Mouse (Mus musculus): ENCODE measurements around the gene Sertad1. TPM values are rescaled to one million over a fixed set of nuclear protein-coding genes. Genes with fewer than 3 reads are reported as not detected.
"Not testable (repeated sequence)": the region's sequence is repeated elsewhere in the genome, so short reads cannot be mapped to it uniquely, and the experiment has no call there.

The Sertad1 gene
- total and polyA plus RNA-seq, 3 experiments = 18.5 to 62.3 (median 56.9) TPM

GRCm38 (mm10) chr7:27490543-27491329 is 4.0 kb downstream of the Sertad1 start:
- peaks cover 67% of the 10 kb centered on the region for H3K4me1 ChIP-seq (ENCODE audit: insufficient read depth, low read depth, low read length)
- TF ChIP-seq TAL1 (conservative IDR thresholded peaks at IDR 0.05; ENCODE audit: low read depth, low read length) (no peak), GATA1 (IDR thresholded peaks at IDR 0.05; ENCODE audit: borderline replicate concordance, low read length) (no peak), GATA2 (IDR thresholded peaks at IDR 0.05; ENCODE audit: borderline replicate concordance, low read depth, low read length) (no peak), POLR2AphosphoS5 (IDR thresholded peaks at IDR 0.05; ENCODE audit: insufficient replicate concordance, low read depth, low read length) (no peak), CTCF (IDR thresholded peaks at IDR 0.05; ENCODE audit: low read depth, low read length) (peak; percentile 63; the same call in 1 of the 2 replicates)
- ATAC-seq (ENCODE audit: extremely low read depth, insufficient number of reproducible peaks, low FRiP score, poor library complexity, severe bottlenecking) = peak; percentile 73

GRCm38 (mm10) chr7:27491856-27492255 is 5.1 kb downstream of the Sertad1 start:
- peak overlapping the region; percentile 16; the same call in 1 of the 2 replicates for H3K4me3 ChIP-seq (ENCODE audit: low read depth, low read length)
- DNase-seq (ENCODE audit: low spot score) = no peak
- ATAC-seq (ENCODE audit: extremely low read depth, insufficient number of reproducible peaks, low FRiP score, poor library complexity, severe bottlenecking) = no peak
- no peaks in the 10 kb centered on the region for H3K9me3 ChIP-seq (replicated peaks)
- no peaks in the 10 kb centered on the region; the same call in 1 of the 2 replicates for H3K27me3 ChIP-seq (ENCODE audit: insufficient read depth, low read length)
- TF ChIP-seq POLR2AphosphoS5 (IDR thresholded peaks at IDR 0.05; ENCODE audit: insufficient replicate concordance, low read depth, low read length) (no peak), TAL1 (conservative IDR thresholded peaks at IDR 0.05; ENCODE audit: low read depth, low read length) (no peak)
- peaks cover 66% of the 10 kb centered on the region for H3K4me1 ChIP-seq (ENCODE audit: insufficient read depth, low read depth, low read length)
- peaks cover 33% of the 10 kb centered on the region for H3K36me3 ChIP-seq (replicated peaks)

More at GRCm38 (mm10) chr7:27490543-27491329, 4.0 kb downstream of the Sertad1 start:
- no peaks in the 10 kb centered on the region for H3K9me3 ChIP-seq (replicated peaks)
- H3K4me3 ChIP-seq (ENCODE audit: low read depth, low read length) = peak overlapping the region; percentile 71
- DNase-seq (ENCODE audit: low spot score) = peak; percentile 94
- H3K36me3 ChIP-seq (replicated peaks) = peaks cover 33% of the 10 kb centered on the region
- no peaks in the 10 kb centered on the region for H3K27me3 ChIP-seq (ENCODE audit: insufficient read depth, low read length)

- no peak for DNase-seq (ENCODE audit: low spot score)
- peaks cover 64% of the 10 kb centered on the region for H3K4me1 ChIP-seq (ENCODE audit: insufficient read depth, low read depth, low read length)
- H3K9me3 ChIP-seq (replicated peaks) = no peaks in the 10 kb centered on the region
- no peak overlapping the region for H3K4me3 ChIP-seq (ENCODE audit: low read depth, low read length)
- H3K36me3 ChIP-seq (replicated peaks) = peaks cover 33% of the 10 kb centered on the region
- TF ChIP-seq CTCF (IDR thresholded peaks at IDR 0.05; ENCODE audit: low read depth, low read length) (no peak), GATA2 (IDR thresholded peaks at IDR 0.05; ENCODE audit: borderline replicate concordance, low read depth, low read length) (no peak), POLR2AphosphoS5 (IDR thresholded peaks at IDR 0.05; ENCODE audit: insufficient replicate concordance, low read depth, low read length) (no peak), GATA1 (IDR thresholded peaks at IDR 0.05; ENCODE audit: borderline replicate concordance, low read length) (no peak), TAL1 (conservative IDR thresholded peaks at IDR 0.05; ENCODE audit: low read depth, low read length) (no peak)
- no peaks in the 10 kb centered on the region; the same call in 1 of the 2 replicates for H3K27me3 ChIP-seq (ENCODE audit: insufficient read depth, low read length)
- no peak for ATAC-seq (ENCODE audit: extremely low read depth, insufficient number of reproducible peaks, low FRiP score, poor library complexity, severe bottlenecking)
These were observed 6.3 kb downstream of the Sertad1 start for GRCm38 (mm10) chr7:27493022-27493421.

- Histone ChIP-seq H3K4me3 (ENCODE audit: low read depth, low read length) (no peak overlapping the region), H3K9me3 (replicated peaks) (no peaks in the 10 kb centered on the region), H3K36me3 (replicated peaks) (peaks cover 29% of the 10 kb centered on the region), H3K4me1 (ENCODE audit: insufficient read depth, low read depth, low read length) (peaks cover 60% of the 10 kb centered on the region), H3K27me3 (ENCODE audit: insufficient read depth, low read length) (no peaks in the 10 kb centered on the region; the same call in 1 of the 2 replicates)
- no peak for DNase-seq (ENCODE audit: low spot score)
- no peak for ATAC-seq (ENCODE audit: extremely low read depth, insufficient number of reproducible peaks, low FRiP score, poor library complexity, severe bottlenecking)
- TF ChIP-seq CTCF (IDR thresholded peaks at IDR 0.05; ENCODE audit: low read depth, low read length) (no peak), POLR2AphosphoS5 (IDR thresholded peaks at IDR 0.05; ENCODE audit: insufficient replicate concordance, low read depth, low read length) (no peak), TAL1 (conservative IDR thresholded peaks at IDR 0.05; ENCODE audit: low read depth, low read length) (no peak), GATA2 (IDR thresholded peaks at IDR 0.05; ENCODE audit: borderline replicate concordance, low read depth, low read length) (no peak), GATA1 (IDR thresholded peaks at IDR 0.05; ENCODE audit: borderline replicate concordance, low read length) (no peak)
These were observed 6.7 kb downstream of the Sertad1 start for GRCm38 (mm10) chr7:27493450-27493849.

GRCm38 (mm10) chr7:27494659-27495367 is 8.1 kb downstream of the Sertad1 start:
- peaks cover 47% of the 10 kb centered on the region for H3K4me1 ChIP-seq (ENCODE audit: insufficient read depth, low read depth, low read length)
- not testable (repeated sequence) for H3K9me3 ChIP-seq (replicated peaks); ATAC-seq (ENCODE audit: extremely low read depth, insufficient number of reproducible peaks, low FRiP score, poor library complexity, severe bottlenecking)

GRCm38 (mm10) chr7:27499036-27499435 is 12.3 kb downstream of the Sertad1 start, which contains the start of gene Prx:
Gene Prx, plus strand, starts transcription at chr7:27499324.
- H3K9me3 ChIP-seq (replicated peaks) = no peaks in the 10 kb centered on the region
- no peak for DNase-seq (ENCODE audit: low spot score)
- no peaks in the 10 kb centered on the region; the same call in 1 of the 2 replicates for H3K27me3 ChIP-seq (ENCODE audit: insufficient read depth, low read length)
- no peak within 1 kb of the TSS for H3K4me3 ChIP-seq (ENCODE audit: low read depth, low read length)
- ATAC-seq (ENCODE audit: extremely low read depth, insufficient number of reproducible peaks, low FRiP score, poor library complexity, severe bottlenecking) = no peak
- TF ChIP-seq CTCF (IDR thresholded peaks at IDR 0.05; ENCODE audit: low read depth, low read length) = no peak
- no peak for TF ChIP-seq TAL1 (conservative IDR thresholded peaks at IDR 0.05; ENCODE audit: low read depth, low read length)
- H3K36me3 ChIP-seq (replicated peaks) = no peaks in the 10 kb centered on the region
- H3K4me1 ChIP-seq (ENCODE audit: insufficient read depth, low read depth, low read length) = peaks cover 13% of the 10 kb centered on the region

More at GRCm38 (mm10) chr7:27494659-27495367, 8.1 kb downstream of the Sertad1 start:
- DNase-seq (ENCODE audit: low spot score); H3K27me3 ChIP-seq (ENCODE audit: insufficient read depth, low read length); H3K4me3 ChIP-seq (ENCODE audit: low read depth, low read length): not testable (repeated sequence)
- peaks cover 16% of the 10 kb centered on the region for H3K36me3 ChIP-seq (replicated peaks)

Data from G1E (cell line).